Mouse (Mus musculus) cortical plate, adult 2 months (tissue): Measurements from ENCODE around the gene Coro6. TPM values are rescaled to one million over a fixed set of nuclear protein-coding genes. Genes with fewer than 3 reads are reported as not detected.
A peak's percentile ranks its signal among the peaks of the same experiment; 100 is the strongest.

Experiments
- H3K27ac ChIP-seq: fragments of 200-500 bp; 2 replicates; pipeline ENCODE4 v1.5.1; 2012; ENCODE audit warnings: low read length, control low read depth, inconsistent platforms; ENCODE audit not compliant: insufficient read depth
- H3K4me1 ChIP-seq: fragments of 200-500 bp; 2 replicates; pipeline ENCODE4 v1.6.1; 2011; ENCODE audit warnings: low read length; ENCODE audit not compliant: control insufficient read depth, insufficient read depth
- H3K4me3 ChIP-seq: fragments of 200-500 bp; 2 replicates; pipeline ENCODE4 v1.5.1; 2011; ENCODE audit warnings: mild to moderate bottlenecking, low read length, control low read depth; ENCODE audit not compliant: insufficient read depth
- CTCF ChIP-seq: fragments of 200-500 bp; IDR thresholded peaks from 2 replicates; pipeline ENCODE4 v1.5.1; 2011; ENCODE audit warnings: mild to moderate bottlenecking, control low read depth, low read length; ENCODE audit not compliant: insufficient read depth; ENCODE audit errors: extremely low read depth
- POLR2A ChIP-seq: fragments of 200-500 bp; IDR thresholded peaks from 2 replicates; pipeline ENCODE4 v1.6.1; 2011; ENCODE audit warnings: mild to moderate bottlenecking, low read length, control low read depth; ENCODE audit not compliant: insufficient read depth; ENCODE audit errors: extremely low read depth
- polyA plus RNA-seq: library from polyadenylated mRNA; depleted of rRNA; stranded (reverse); fragments of >200 nt; gene quantifications from 2 replicates; pipeline ENCODE4 v1.2.3, GENCODE M21; 2012

The Coro6 gene
- polyA plus RNA-seq, 1 experiment = 154 TPM

GRCm38 (mm10) chr11:77491502-77492291, 29.5 kb downstream of the Coro6 start:
- no peak for TF ChIP-seq CTCF
- 0 out of 2 replicates have a peak, but pooled peaks have one; percentile 48 for TF ChIP-seq POLR2A
- Histone ChIP-seq H3K27ac (peak overlapping the region; percentile 78), H3K4me1 (peaks cover 12% of the 10 kb centered on the region), H3K4me3 (peak overlapping the region; percentile 54)

DNA sequence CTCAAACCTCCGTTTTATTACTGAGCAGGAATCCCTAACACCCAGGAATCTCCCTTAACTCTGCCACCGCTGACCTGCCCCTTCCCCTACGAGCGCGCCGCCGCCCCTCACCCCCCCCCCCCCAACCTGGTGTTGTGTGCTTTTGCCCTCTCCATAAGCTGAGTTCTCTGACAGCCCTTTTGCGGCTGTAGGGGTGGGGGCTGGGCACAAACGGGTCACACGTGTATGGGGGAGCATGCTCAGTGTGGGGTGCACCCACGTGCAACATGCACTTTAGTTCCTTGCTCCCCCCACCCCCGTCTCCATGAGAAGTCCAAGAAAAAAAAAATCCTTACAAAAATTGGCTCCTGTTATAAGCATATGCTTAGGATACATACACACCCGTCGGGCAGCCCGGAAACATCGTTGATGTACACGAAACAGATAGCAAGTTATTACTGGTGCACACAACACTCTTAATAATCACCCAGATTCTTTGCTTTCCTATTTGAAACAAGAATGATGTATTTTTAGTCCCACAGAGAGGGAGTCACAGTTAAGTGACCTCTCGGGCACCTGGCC, 30.2 kb downstream of the Coro6 start:
- TF ChIP-seq CTCF (no peak), POLR2A (no peak)
- peak overlapping the region; percentile 47 for H3K27ac ChIP-seq
- H3K4me3 ChIP-seq = peak overlapping the region; percentile 54
- peaks cover 11% of the 10 kb centered on the region for H3K4me1 ChIP-seq

- TF ChIP-seq CTCF = no peak
- peak; percentile 41; the same call in 1 of the 2 replicates for TF ChIP-seq POLR2A
- Histone ChIP-seq H3K4me3 (peak overlapping the region; percentile 54), H3K27ac (peak overlapping the region; percentile 47), H3K4me1 (peaks cover 8% of the 10 kb centered on the region)
These were observed 30.7 kb downstream of the Coro6 start for GRCm38 (mm10) chr11:77492911-77493332.

DNA sequence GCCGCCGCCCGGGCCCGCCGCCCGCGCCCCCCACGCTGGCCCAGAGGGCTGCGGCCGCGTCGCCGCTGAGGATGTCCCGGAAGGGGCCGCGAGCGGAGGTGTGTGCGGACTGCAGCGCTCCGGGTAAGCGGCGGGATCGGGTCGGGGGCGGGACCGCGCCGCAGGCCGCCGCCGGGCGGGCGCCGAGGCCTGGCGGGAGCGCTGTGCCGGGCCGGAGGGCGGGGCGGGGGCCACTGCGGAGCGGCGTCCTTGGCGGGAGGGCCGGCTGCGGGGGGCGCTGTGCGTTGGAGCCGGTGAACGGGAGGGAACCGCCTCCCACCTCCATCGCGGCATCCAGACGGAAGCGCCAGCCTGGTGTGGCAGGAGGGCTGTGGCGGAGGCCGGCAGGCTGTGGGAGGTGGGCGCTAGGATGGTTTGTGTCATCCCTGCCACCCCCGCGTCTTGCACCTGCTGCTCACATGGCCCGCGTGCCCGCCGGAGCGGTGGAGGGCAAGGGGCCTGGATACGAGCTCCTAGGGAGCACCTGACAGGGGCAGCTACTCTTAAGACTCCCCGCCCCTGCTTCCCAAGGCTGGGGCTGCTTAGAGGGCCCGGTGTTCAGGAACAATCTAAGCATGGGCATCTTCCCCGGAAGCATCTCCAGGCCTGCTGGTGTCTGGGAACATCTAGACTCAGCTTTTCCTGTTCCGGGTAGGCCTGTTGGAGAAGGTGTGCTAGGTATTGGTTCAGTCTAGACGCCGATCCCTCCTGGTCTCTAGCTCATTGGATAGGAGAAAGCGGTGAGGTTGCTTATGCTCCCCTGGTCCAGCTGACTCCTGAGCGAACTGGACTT, 31.5 kb downstream of the Coro6 start, which contains the start of gene Git1:
Git1 (plus strand) TSS at position 51 of the 832 bp plus-strand sequence.
- H3K4me1 ChIP-seq = peaks cover 9% of the 10 kb centered on the region
- H3K4me3 ChIP-seq = peak within 1 kb of the TSS; percentile 54
- no peak for TF ChIP-seq CTCF
- TF ChIP-seq POLR2A = peak; percentile 50; the same call in 1 of the 2 replicates
- H3K27ac ChIP-seq = peak within 1 kb of the TSS; percentile 80

DNA sequence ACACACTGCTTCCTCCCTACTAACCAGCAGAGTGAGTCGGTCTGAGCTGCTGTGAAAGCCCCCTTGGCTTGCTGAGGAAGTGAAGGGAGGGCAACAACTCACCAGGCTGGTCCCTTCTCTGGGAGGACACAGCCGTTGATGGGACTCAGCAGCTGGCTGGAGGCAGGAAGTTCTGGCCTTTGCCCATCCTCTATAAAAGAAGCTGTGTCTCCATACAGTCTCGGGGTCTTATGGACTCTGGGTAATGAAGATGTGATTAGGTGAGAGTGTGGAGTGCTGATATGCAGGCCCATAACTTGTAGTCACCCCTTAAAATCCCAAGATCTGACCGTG, 32.1 kb downstream of the Coro6 start:
- Histone ChIP-seq H3K4me3 (peak overlapping the region; percentile 39), H3K27ac (peak overlapping the region; percentile 80; the same call in 1 of the 2 replicates), H3K4me1 (peaks cover 9% of the 10 kb centered on the region)
- no peak for TF ChIP-seq POLR2A
- TF ChIP-seq CTCF = no peak

DNA sequence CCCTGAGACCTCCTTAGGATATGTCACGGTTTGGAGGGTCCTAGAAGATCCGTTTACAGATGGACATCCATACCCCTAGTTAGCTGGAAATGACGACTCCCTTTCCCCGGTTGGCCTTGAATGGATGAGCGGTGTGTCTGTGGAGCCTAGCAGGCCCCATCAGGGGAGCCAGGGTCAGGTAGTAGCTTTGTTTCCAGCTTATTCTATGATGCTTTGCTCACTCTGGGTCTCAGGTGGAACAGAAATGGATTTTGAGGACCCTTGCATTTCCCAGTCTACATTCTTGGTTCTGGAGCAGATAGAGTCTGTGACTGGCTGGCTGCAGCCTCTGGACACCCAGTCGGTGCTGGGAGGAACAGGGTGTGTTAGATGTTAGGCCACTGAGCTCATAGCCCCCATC, 32.6 kb downstream of the Coro6 start:
- no peak overlapping the region for H3K27ac ChIP-seq
- peak overlapping the region; percentile 39 for H3K4me3 ChIP-seq
- H3K4me1 ChIP-seq = peaks cover 9% of the 10 kb centered on the region
- no peak for TF ChIP-seq CTCF
- no peak for TF ChIP-seq POLR2A

- H3K4me1 ChIP-seq = peaks cover 10% of the 10 kb centered on the region
These were observed 33.3 kb downstream of the Coro6 start for GRCm38 (mm10) chr11:77495507-77495906.

DNA sequence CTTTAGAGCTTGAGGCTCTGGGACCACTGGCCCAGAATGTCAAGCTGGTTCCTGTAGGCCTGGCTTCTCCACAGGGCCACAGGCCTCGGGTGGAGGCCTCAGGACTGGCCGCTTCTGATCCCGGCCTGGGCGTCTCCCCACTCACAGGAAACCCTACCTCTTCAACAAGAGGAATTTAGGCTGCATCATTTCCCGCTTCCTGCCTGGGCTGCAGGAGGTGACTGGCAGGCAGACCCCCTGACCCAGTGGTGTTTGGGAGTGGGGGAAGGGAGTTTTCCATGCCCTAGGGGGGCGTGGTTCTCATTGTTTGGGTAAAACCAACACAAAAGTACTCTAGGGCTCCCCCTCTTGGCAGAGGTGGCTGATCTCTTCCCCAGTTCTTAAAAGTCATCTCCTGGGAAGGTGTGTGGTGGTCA, 35.1 kb downstream of the Coro6 start:
- H3K27ac ChIP-seq = peak overlapping the region; percentile 95
- H3K4me3 ChIP-seq = no peak overlapping the region
- peaks cover 9% of the 10 kb centered on the region for H3K4me1 ChIP-seq
- TF ChIP-seq POLR2A = no peak
- peak; percentile 29; the same call in 1 of the 2 replicates for TF ChIP-seq CTCF

More at GRCm38 (mm10) chr11:77495507-77495906, 33.3 kb downstream of the Coro6 start:
- TF ChIP-seq CTCF (no peak), POLR2A (no peak)
- Histone ChIP-seq H3K27ac (no peak overlapping the region), H3K4me3 (no peak overlapping the region; the same call in 1 of the 2 replicates)

- Histone ChIP-seq H3K27ac (peak overlapping the region; percentile 85), H3K4me1 (peaks cover 9% of the 10 kb centered on the region), H3K4me3 (no peak overlapping the region)
- TF ChIP-seq CTCF (no peak), POLR2A (no peak)
These were observed 35.6 kb downstream of the Coro6 start for GRCm38 (mm10) chr11:77497851-77498250.
